Mouse (Mus musculus): ENCODE data around the gene Ctnna2.

The Ctnna2 gene

DNA sequence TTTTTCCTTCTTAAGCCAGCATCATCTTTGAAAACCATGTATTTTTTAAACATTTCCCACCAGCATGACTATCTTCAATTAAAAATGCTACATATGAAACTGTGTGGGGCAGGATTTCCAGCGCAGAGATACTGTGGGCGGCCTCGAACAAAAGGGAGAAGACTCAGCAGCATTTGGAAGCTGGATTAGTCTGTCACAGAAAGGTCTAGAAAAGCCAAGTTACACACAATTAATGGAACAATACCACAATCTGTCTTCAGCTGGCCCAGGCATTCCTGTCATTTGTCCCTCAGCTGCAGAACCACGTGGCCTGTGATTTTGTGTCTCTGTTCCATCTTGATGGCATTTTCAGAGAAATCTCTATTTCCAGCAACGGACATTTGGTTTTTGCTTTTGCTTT is 726.0 kb downstream of the Ctnna2 start:
- peak; percentile 64 for DNase-seq

DNA sequence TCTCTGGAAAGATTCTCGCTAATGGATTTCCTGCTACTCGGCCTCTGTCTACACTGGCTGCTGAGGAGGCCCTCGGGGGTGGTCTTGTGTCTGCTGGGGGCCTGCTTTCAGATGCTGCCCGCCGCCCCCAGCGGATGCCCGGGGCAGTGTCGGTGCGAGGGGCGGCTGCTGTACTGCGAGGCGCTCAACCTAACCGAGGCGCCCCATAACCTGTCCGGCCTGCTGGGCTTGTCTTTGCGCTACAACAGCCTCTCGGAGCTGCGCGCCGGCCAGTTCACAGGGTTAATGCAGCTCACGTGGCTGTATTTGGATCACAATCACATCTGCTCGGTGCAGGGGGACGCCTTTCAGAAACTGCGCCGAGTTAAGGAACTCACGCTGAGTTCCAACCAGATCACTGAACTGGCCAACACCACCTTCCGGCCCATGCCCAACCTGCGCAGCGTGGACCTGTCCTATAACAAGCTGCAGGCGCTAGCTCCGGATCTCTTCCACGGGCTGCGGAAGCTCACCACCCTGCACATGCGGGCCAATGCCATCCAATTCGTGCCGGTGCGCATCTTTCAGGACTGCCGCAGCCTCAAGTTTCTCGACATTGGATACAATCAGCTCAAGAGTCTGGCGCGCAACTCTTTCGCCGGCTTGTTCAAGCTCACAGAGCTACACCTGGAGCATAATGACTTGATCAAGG is 735.8 kb downstream of the Ctnna2 start:
- DNase-seq: peak; percentile 33

DNA sequence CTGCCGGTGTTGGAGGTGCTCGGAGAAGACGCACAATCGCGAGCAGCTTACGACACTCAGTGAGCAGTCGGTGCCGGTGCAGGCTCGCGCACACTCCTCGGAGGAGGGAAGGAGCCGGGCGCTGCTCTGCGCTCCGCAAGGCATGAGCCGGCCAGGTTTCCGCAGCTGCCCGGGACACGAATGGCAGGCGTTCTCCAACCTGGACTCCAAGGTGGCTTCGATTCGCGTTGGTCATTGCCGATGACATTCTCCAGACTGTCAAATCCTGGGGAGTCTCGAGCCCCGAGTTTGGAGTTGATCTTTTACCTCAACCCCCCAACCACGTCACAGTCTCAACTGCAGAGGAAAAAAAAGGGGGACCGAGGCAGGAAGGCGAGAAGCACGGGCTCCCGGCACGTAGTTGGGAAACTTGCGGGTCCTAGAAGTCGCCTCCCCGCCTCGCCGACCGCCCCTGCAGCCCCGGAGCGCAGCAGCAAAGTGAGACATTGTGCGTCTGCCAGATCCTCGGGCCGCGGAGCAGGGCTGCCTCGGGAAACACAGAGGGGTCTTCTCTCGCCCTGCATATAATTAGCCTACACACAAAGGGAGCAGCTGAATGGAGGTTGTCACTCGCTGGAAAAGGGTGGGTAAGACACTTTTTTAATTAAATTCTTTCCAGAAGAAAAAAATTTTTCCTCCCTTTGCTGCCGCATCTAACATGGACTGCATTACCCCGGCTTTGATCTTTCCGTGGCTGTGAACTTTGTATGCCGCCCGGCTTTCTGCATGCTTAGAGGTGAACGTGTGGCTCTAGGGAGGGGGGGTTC is 736.7 kb downstream of the Ctnna2 start, which contains the start of gene Lrrtm1:
Gene Lrrtm1, plus strand, starts transcription at position 89 of the 806 bp plus-strand sequence.
- peak; percentile 84 for DNase-seq

DNA sequence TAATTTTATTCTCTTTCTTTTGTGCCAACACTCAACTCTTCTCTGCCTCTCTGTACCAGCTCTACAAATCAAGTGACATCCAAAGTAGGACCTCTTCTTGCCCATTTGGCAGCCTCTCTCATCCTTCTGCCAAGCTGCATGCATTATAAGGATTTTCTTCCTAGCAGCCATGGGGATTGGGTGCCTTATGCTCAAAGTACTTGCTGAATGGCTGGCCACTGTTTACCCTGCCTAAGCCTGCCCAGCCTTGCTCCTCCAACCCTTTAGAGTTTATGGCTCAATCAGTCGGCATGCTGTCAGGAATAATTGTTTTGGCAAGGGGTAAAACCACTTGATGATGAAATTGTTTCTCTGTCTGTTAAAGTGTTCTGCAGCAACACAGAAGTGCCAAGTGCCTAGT is 739.1 kb downstream of the Ctnna2 start:
- DNase-seq: peak; percentile 30

DNA sequence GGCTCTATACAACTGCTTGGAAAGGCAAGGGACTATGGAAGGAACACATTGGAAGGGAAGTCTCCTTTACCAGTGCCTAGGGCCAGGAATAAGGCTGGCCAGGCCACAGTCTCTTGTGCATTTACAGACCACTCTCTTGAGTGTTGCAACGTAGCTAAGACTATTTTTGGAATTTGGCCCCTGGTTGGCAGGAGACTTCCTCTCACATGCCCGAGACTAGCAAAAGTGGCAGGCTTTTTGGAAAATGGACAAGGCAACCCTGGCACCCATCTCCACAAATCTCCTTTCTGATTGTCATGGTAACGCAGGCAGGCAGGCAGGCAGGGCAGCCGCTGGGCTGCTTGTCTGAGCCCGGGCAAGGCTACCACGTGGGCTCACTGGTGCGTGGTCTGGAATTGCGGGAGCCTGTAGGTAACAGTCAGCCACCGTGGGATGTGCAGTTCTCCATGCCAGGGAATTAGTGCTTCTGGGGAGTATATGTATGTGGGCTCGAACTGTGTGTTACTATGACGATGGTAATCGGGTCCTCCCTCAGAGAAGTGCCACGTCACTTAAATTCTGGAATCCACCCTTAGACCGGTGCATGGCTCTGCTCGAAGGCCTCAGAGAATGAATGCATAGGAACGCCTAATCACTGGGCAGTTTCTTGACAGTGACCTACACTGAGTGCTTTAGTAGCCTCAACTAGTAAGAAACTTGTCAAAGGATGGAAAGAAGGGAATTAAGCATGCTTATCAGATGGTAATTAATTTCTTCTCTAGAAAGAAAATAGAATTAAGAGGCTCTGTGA is 756.5 kb downstream of the Ctnna2 start:
- DNase-seq: peak; percentile 81

DNA sequence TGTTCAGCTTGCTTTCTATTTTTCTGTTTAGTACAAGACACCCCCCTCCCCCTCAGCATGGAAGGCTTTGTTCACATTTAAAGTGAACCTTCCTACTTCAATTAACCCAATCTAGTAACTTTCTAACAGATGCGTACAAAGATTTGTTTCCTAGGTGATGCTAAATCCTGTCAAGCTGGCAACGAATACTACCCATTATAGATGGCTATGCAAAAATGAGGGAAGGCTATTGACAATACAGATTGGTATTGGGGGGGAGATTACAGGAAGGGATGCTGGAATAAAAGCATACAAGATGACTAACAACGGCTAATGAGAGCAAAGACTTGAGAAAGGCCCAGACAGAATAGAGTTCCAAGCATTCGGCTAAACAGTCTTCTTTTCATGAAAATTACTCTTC is 758.7 kb downstream of the Ctnna2 start:
- no peak for DNase-seq

DNA sequence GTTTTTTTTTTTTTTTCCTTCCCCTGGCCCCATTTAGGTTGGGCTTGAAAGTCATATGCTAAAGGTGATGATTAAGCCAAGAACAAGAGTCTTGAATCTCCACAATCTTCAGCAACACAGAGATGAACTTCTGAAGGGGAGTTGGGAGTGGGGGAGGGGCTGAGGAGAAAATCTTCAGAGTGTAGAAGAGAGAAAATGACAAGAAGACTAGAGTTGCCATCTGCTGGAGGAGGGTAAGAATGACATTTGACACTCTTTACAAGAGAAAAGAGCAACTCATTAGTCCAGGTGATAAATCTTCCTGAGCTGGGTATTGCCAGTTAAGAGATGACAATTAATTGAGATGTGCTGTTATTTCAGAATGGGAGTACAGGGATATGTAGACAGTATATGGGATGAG is 760.6 kb downstream of the Ctnna2 start:
- DNase-seq: peak; percentile 25

DNA sequence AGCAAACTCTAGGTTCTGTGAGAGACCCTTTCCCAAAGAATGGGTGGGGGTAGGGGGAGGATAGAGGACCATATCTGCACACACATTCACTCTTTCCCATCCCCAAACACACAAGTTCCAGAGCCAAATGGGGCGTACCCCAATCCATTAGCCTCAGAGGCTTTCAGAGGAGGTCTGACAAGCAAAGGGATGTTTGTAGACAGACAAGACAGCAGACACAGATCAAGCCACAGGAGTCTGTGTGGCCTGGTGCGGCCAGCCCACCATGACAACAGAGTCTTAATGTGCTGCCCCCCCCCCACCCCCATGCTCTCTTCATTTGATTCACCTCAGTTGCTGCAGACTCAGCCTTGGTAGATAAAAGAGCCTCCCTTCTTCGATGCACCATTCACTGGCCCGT is 764.2 kb downstream of the Ctnna2 start:
- DNase-seq: no peak

DNA sequence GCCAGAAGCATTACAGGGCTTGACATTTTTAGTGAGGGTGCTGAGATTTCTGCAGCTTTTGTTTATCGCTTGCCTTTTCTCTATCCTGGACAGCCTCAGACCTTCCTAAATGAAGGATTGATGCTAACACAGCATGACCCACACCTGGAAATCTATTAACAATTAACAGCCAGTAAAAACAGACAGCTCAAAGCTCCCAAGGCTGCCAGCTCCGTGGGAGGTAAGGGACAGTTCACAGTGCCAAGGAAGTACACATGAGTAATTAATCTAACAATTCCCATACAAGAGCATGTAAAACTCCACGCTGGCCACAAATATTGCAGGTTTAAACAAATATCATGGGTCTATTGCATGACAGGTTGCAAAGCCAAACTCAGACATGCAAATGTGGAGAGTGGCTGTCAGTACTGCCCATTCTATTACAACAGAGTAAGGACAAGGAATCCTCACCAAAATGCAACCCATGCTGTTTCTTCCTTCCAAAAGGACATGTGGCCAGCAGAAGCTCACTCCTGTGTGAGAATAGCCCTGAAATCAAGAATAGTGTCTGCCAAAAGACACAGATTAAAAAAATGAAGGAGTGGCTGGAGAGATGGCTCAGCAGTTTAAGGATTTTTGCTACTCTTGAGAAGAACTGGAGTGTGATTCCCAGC is 765.6 kb downstream of the Ctnna2 start:
- peak; percentile 21 for DNase-seq

DNA sequence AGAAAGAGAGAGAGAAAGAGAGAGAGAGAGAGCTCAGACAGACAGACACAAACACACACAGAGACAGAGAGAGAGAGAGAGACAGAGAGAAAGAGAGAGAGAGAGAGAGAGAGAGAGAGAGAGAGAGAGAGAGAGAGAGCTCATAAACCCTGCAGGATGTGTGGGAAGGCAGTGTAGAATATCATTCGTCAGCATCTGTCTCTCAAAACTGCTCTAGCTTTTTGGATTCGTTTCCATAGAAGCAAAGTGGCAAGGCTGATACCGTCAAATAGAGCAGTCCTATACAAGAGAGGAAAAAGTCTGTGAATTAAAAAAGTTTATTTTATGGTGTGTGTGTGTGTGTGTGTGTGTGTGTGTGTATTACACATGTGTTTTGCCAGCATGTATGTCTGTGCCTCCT is 769.6 kb downstream of the Ctnna2 start:
- DNase-seq: peak; percentile 35

DNA sequence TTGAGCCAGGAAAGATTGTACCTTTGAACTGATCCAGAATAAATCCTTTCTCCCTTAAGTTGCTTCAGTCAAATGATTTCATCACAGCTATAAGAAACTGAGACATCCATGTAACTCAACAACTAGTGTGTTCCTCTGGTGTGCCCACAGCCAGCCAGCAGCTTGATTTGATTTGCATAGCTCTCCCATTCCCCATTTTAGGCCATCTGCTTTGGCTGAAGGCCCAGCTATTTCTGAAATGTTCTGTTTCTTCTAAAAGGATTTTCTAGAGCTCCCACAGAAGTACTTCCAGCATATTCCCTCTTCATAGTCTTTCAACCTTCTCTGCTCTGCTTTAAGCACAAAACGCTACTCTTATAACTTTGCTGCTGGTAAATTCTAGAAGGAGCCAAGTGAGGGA is 770.3 kb downstream of the Ctnna2 start:
- DNase-seq: peak; percentile 71

DNA sequence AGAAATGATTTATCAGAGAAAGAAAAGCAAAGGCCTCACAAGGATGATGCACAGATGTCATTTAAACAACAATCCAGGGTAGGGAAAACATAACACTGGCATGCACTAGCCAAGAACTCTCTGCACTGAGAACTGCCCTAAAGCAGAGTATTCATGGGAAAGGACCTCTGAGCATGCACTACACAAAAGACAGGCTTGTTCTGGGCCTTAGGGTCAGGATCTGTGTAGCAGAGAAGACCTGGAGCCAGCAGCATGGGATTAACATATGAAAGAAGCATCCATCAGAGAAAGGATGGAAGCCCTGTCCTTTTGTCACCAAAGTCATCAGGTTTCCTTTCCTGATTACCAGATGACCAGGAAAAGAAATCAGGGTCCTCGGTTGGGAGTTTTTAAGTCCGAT is 780.1 kb downstream of the Ctnna2 start:
- DNase-seq: no peak

DNA sequence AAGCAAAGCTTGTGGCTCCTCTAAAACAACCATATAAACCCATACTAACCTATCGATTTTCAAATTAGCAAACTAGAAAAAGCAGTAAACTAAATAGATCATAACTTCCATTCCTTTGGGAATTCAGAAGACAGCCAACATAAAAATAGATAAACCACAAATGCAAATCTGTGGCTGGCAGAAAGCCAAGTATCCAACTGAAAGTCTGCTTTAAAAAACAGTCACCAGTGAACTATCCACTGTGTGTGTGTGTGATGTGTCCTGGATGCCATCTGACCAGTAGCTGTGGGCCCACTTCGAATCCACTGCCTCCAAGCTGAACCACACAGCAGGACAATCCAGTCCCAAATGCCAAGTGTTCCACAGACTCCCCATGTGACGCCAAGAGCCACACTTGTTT is 782.8 kb downstream of the Ctnna2 start:
- DNase-seq: no peak

DNA sequence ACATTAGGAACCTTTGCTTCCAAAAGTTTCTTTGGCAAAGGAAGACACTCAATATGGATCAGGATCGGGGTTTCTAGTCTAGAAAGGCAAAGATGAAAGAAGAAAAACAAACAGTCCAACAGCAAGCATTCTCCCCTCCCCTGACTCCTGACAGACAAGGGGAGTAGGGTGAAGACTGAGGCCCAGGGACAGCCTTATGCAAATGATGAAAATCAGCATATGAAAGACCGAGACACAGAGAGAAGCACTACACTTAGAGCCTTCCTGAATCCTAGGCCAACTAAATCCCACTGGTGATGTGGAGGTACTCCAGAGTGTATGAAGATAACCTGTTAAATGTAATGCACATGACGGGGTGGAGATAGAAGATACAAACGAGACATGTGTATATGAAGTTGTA is 787.9 kb downstream of the Ctnna2 start:
- DNase-seq: no peak

DNA sequence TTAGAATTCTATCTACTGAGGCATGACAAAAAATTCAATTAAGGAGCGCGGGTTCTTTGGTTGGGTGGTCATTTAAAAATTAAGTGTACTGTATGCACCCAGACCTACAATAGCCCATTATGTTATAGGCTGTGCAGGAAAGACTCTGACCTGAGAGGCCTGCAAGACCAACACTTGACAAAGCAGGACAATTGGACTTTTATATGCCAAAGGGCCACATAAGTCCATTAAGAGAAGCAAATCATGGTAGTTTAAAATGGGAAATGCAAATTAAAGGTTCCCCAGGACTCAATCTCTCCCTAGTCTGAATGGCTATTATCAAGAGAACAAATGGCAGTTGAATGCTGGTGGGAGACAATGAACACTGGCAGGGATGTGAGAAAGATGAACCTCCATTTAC is 790.9 kb downstream of the Ctnna2 start:
- no peak for DNase-seq

DNA sequence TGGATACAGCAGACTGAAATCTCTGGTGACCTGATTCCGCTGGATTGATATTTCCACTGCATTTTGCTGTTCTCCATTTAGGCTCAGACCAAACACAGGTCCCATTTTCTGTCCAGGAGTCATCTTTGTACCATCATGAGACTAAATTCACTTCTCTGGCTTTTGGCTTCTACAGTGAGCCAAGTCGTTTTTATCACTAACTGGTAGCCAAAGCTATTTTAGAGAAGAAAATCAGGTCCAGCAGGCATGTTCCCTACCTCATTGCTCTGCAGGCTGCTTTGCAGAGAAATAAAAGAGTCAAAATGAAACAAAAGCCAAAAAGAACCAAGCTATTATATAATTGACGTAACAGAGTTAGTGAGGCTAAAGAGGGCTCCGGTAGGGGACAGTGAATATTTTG is 793.7 kb downstream of the Ctnna2 start:
- no peak for DNase-seq

DNA sequence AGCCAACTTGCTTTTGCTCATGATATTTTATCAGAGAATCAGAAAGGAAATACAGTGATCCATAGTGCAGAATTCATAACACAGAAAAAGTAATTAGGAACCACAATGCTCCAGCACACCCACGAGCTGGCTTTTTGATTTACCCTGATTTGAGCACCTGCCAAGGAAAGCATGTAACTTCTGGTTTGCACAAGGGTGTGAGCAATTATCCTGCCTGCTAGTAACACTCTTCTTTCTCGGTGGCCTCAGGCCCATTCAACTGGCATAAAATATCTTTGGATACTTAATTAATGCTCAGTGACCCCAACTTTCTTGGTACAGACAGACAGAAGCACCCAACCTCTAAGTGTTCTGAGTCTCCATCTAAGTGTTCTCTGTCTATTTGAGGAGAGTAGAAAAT is 794.6 kb downstream of the Ctnna2 start:
- peak; percentile 52 for DNase-seq

DNA sequence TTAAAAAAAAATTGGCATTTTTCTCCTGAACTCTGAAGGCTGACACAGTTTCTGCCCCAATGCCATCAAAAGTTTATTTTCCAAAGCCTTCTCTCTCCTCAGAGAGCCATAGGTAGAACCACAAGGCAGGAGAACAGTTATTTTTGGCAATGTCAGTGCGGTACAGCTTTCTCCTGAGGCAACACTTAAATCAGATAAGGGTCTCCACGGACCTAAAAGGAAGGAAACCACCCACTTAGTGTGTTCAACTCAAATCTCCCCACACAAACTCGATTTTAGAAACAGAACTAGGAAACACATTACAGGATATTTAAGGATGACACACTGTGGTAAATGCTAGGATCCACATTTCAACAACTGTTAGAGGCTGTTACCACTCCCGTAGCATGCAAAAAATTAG is 803.7 kb downstream of the Ctnna2 start:
- DNase-seq: no peak

DNA sequence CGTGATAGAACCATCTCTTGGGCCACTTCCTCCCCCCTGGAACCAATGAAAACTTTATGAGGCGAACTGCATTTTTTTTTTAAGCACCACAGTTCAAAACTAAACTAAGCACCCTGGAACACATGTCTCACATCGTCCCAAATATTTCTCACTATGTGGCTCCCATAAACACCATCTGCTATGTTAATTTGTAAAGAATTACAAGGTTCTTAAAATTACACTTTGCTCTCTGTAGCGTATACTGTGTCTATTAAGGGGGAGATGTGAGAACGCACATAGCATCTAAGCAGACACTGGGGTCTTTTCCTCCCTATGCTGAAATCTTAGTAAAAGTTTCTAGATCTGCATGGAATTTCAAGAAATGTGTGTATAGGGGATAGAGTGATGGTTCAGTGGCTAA is 822.5 kb downstream of the Ctnna2 start:
- no peak for DNase-seq

DNA sequence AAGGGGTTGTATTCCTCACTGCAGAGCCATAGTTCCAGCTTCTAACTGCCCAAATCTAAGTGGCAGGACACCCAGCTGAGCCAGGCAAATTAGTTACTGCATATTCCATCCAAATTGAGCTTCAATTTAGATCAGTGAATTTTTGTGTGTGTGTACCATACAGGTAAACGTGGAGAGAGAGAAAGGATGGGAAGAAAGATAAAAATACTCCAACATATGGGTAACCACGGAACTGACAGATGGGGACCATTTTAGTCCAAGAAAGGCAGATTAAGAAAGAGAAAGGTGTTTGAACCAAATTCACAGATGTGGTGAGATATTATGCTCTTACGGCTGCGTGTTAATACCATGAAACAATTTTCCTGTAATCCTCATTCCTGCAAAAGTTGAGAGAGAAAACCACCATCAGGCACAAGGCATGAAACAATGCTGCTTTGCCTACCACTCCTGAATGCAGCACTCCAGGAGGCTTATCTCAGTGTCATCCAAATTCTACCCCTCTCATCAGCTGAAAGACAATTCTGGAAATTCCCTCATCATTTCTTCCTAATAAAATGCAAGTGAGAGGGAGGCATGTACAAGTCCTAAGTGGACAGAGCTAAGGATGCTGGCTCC is 840.1 kb downstream of the Ctnna2 start:
- DNase-seq: peak; percentile 20

DNA sequence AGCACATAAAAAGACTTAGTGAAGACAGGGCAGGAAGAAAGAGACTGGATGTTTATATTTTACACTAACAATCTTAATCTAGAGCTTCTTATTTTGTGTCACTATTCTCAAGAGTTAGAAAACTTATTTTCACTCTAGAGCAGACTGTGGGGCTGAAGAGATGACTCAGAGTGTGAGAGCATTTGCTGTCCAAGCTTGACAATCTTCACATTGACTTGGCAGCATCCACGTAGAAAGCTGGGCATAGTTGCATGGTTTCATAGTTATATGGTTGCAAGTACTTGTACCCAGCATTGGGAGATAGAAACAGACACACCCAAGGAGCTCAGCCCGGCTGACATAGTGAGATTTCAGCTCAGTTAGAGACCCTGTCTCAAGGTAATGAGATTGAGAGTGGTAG is 858.6 kb downstream of the Ctnna2 start:
- DNase-seq: no peak

DNA sequence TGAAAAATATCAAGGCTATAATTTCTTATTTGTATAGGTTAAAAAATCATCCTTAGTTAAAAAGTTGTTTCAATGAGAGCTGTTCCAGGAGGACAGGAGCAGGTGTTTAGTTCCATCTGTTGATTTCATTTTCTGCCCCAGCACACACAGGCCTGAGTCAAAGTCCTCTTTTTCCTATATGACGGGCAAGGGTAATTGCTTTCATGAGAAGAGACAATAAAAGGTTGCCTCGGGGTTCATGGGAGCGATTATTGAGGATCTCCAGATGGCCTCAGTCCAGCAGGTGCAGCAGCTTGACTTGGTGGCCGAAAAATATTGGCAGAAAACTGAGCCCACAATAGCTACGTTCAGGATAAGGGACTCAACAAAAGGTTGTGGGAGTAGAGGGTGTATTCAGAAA is 859.0 kb downstream of the Ctnna2 start:
- DNase-seq: no peak
